Mouse (Mus musculus): Measurements from ENCODE around the gene Ccsap. TPM values are rescaled to one million over a fixed set of nuclear protein-coding genes. Genes with fewer than 3 reads are reported as not detected.

Ccsap gene
- 10 to 100 TPM; 62.6 to 74.7 TPM for total RNA-seq (2021)
- long read RNA-seq, experiment 1, transcript Ccsap-201 (3 exons, 2,390 nt): major isoform, 75 of 131 reads
- long read RNA-seq, experiment 1, transcript Ccsap-202 (4 exons, 2,673 nt): minor isoform, 45 of 131 reads
- long read RNA-seq, experiment 1, partial matches to known transcripts: 1 of 131 reads
- long read RNA-seq, experiment 1, other reads (novel, unspliced or antisense): 10 of 131 reads
- long read RNA-seq, experiment 2, transcript Ccsap-201 (3 exons, 2,390 nt): major isoform, 57 of 109 reads
- long read RNA-seq, experiment 2, transcript Ccsap-202 (4 exons, 2,673 nt): minor isoform, 41 of 109 reads
- long read RNA-seq, experiment 2, partial matches to known transcripts: 2 of 109 reads
- long read RNA-seq, experiment 2, other reads (novel, unspliced or antisense): 9 of 109 reads

DNA sequence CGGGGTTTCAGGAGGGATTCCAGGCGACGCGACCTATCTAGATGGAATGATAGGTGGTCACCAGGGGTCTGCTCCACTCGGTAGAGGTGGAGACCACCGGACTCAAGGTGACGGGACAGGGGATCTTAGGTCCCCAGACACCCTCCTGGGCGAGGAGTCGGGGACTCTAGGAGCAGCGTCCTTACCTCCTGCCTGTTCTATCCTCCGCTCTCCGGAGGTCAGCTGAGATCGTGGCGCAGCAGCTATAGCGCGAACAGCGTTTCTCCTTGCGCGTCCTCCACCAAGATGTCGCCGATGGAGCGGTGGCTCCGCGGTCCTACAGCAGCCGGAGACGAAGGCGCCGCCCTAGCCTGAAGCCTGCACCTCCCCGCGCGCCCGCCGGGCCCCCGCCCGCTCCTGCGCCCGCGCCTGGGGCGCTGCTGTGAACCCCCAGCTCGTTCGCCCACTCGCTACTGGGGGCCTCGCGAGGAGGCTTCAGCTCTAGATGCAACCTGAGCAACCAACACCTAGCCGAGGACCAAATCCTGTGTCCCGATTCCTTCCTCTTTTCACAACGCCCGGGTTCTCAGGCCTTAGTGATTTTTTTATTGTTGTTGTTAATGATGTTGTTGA, at the start of gene Ccsap:
Ccsap (minus strand) TSS at position 562 of the 612 bp plus-strand sequence.
- DNase-seq (ENCODE audit: low spot score in 2 of 2): peak; percentile 47 to 70

DNA sequence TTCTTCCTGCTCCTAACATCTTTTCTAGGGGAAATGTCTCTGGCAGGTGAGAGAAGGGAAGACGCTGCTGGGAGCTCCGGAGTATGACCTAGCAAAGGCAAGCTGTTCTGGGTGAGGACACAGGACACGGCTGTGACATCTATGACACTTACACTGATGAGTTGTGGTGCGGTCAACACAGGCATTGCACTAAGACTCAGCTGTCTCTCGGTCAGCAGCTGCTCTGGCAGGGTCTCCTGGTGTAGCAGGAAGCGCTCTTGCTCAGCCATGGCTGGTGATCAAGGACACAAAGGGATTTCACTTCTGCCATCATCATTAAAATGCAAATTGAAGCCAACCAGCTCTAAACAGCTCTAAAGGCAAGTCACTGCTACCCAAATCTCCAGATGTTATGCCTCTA, 47.6 kb upstream of the Ccsap start:
- no peak for DNase-seq (ENCODE audit: low spot score in 2 of 2)

DNA sequence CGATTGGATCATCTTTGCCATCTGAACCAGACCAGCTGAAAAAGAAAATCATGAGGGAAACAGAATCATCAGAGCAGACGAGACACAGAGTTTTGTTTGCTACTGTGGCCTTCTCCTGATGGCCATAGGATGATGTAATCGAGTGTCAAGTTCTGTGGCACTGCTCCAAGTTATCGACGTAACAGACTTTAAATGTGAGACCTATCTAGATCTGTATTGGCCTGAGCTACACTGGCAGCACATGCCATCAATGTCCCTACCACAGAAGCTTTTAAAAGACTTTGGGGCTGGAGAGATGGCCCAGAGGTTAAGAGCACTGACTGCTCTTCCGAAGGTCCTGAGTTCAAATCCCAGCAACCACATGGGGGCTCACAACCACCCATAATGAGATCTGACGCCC, 42.6 kb upstream of the Ccsap start:
- DNase-seq (ENCODE audit: low spot score in 2 of 2): no peak

DNA sequence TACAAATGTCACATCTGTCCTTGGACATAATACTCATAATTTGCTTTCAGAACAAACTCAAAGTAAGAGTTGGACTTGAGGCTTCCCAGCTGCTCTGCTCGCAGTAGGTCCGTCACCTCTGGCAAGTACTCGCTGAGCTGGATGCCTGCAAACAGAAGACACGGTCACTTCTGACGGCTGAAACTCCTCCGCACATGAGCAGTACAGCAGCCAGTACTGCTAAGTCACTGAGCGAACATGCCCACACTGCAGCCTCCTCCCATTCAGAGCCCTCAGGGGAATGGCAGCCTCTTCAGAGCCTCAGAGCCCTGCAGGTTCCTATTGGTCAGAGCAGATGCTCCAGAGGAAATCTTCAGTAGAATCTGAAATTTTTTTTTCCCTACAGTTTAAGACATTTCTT, 39.4 kb upstream of the Ccsap start:
- peak; percentile 44 to 55 for DNase-seq (ENCODE audit: low spot score in 2 of 2)

DNA sequence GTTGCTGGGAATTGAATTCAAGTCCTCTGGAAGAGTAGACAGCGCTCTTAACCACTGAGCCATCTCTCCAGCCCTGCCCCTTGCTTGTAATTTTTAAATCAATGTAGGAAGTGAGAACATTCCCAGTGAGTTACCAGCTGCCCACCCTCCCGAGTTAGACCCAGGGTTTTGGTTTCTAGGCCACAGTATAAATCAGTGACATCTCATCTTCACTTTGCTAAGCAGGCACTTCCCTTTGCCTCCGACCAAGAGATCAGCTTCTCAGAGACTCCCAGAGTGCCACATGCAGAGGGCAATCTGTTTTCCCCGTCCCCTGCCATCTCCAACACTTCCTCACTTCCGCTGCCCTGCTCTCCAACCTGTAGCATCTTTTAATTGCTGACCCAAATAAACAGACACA, 38.6 kb upstream of the Ccsap start:
- no peak for DNase-seq (ENCODE audit: low spot score in 2 of 2)

DNA sequence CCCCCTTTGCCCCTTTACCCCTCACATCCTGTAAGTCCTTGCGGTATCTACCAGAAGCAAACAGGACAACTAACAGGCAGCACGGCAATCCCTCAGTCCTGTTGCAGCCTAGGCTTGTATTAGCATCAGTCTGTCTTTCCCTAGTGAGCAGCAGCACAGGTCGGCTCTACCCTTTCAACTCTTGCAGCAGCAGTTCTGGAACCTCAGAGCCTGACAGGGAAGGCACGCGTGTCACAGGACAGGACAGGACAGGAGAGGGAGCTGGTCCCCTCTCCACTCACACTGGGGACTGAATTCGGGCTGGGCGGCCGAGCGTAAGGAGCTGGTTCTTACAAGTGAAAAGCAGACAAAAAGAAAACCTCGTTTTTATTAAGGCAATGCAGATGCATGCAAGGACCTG, 36.8 kb upstream of the Ccsap start:
- no peak for DNase-seq (ENCODE audit: low spot score in 2 of 2)

DNA sequence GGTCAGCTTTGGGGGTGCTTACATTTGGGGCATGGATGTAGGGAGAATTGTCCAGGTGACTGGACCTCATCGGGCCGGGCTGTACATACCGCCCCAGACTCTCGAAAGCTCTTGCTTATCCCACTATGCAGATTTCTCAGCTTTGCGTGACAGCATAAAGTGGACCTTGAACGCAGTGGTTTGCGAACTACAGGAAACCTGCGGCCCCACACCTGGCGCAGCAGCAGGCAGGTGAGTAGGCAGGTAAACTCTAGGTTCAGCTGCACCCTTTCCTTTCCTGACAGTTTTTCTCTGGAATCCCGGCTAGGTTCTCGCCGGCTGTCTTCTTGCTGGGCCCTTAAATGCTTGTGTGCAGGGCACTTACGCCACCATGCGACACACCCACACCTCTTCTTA, 36.4 kb upstream of the Ccsap start:
- DNase-seq (ENCODE audit: low spot score in 2 of 2): no peak

DNA sequence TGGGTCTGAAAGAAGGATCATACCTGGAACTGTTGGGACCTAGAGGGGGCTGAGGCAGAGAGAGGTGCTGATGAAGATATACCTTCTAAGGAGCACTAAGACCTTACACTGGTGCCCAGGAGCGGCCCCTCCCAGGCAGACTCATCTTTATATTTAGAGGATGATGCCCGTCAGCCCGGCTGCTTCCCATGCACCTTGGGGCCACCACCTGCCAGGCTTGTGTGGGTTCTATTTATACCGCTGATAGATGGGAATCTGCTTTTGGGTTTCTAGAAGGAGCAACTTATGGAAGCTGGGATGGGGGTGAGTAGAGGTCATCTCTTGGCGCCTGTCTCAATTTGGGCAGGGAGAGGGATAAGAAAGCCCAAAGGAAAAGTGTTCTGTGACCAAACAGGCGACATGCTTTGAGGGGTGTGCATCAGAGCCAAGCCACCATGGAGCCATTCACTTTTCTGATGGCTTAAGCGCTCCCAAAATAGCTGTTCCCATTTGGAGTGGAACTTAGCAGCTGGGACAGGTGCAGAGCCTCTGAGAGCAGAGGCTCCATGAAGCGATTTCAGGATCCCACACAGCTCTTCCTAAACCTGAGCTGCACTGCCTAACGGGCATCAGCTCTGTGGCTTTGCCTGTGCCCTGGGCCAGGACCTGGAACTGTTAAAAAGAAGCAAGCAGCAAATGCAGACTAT, 35.8 kb upstream of the Ccsap start:
- DNase-seq (ENCODE audit: low spot score in 2 of 2): no peak

DNA sequence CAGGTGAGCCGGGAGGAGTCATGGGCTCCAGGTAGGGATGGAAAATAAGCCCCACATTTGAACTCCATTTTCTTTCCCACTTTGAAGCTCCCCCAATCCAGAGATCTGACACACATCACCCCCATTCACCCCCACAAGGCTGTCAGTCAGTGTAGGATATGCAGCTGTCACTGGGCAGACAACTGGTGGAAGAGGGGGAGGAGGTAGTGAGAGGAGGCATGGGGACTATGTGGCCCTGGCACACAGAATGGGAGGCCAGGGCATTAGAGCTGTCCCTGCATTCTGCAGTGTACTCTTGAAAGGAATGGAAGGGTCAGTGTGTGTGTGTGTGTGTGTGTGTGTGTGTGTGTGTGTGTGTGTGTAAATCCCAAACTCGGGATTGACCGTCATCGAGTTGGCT, 35.2 kb upstream of the Ccsap start:
- DNase-seq (ENCODE audit: low spot score in 2 of 2): no peak

DNA sequence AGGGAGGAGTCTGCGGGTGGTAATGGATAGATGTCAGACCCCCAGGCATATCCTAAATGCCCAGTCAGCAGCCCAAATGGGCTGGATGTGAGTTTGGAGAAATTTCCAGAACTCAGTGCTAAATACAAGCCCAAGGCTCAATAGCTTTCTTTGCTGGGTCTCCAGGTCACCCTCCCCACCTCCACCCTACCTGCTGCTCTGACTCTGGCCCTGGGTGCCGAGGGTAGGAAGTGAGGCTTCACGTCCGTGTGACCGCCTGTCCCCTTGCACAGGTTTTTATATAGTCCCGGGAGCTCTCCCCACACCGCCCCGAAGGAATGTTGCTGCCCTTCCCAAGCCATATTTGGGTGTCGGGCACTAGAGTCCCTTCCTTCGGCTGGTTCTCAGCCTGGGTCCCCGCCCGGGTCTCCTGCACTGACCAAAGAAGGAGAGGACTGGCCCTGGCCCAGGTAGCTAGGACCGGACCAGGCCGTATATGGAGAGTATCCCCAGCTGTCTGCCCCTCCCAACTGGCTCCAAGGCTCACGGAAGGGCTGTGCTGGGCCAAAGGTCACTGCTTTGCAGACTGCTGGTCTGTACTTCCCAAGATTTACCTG, 34.6 kb upstream of the Ccsap start, which contains the start of gene Acta1:
Acta1 (minus strand) TSS at position 250 of the 596 bp plus-strand sequence.
- DNase-seq (ENCODE audit: low spot score in 2 of 2): no peak

DNA sequence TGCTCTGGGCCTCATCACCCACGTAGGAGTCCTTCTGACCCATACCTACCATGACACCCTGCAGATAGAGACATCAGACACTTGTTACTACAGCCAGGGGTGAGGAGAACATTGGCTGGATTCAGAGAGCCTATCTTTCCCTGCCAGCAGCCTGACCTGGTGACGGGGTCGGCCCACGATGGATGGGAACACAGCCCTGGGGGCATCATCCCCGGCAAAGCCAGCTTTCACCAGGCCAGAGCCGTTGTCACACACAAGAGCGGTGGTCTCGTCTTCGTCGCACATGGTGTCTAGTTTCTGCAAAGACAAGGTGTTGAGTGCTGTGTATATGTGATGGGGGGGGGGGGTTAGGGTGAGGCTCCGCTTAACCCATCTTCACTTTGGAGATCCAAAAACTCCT, 33.4 kb upstream of the Ccsap start:
- DNase-seq (ENCODE audit: low spot score in 2 of 2): no peak

DNA sequence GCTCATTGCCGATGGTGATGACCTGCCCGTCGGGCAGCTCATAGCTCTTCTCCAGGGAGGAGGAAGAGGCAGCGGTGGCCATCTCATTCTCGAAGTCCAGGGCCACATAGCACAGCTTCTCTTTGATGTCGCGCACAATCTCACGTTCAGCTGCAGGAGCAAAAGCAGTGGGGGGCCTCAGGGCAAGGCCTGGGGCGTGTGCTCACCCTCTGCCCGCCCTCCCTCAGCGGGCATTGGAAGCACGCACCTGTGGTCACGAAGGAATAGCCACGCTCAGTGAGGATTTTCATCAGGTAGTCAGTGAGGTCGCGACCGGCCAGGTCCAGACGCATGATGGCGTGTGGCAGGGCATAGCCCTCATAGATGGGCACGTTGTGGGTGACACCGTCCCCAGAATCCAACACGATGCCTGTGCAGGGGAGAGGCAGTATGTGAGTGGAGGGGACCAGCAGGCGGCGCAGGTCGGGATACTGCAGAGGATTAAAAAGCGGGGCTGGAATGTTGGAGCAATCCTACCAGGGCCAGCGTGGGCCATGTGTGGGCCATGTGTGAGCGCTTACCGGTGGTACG, 32.7 kb upstream of the Ccsap start:
- peak; percentile 29 to 31 for DNase-seq (ENCODE audit: low spot score in 2 of 2)

DNA sequence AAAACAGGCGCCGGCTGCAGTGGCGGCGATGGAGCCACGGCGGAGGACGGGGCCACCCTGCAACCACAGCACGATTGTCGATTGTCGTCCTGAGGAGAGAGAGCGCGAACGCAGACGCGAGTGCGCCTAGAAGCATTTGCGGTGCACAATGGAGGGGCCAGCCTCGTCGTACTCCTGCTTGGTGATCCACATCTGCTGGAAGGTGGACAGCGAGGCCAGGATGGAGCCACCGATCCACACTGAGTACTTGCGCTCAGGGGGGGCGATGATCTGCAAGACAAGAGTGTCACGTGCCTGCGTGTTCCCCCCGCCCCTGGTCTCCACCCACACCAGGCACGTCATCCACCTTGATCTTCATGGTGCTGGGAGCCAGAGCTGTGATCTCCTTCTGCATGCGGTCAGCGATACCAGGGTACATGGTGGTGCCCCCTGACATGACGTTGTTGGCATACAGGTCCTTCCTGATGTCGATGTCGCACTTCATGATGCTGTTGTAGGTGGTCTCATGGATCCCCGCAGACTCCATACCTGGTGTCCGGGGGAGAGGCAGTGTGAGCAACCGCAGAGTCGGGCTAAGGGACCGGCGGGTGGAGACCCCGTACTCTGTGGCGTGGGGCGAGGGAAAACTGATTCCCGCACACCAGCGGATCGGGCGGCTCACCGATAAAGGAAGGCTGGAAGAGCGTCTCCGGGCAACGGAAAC, 32.0 kb upstream of the Ccsap start:
- DNase-seq (ENCODE audit: low spot score in 2 of 2): peak; percentile 87

DNA sequence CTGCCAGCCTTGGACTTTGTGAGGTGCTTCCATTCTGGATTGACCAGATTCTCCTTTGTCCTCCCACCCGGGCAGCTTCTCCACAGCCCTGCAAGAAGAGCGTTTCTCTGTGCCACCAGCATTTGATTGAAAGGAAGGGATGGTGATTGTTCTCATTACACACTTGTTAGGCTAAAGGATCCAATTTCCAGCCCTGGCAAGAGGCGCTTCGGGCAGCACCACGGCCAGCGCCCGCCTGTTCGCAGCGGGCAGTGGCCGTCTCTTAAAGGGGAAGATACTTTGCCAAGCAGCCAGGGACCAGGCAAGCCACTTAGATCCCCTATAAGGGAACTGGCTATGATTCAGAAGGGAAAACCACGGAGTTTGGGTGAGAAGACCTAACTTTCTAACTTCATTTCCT, 31.3 kb upstream of the Ccsap start:
- DNase-seq (ENCODE audit: low spot score in 2 of 2): peak; percentile 31 to 37

DNA sequence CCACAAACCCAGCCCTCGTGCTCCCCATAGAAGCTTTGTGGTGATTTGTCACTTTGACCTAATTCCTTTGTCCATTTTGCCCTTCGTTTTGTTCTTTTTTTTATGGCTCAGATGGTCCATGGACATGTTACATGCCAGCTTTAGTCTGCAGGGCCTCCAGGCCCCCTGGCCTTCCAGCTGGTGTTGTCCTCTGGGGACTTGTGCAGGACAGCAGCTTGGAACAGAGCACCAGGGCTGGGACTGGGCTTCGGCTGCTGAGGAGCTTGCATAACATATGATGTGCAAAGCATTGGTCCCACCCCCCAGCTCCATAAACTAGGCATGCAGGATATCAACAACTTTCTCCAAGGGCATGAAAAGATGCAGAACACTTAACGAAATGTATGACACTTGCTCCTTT, 29.8 kb upstream of the Ccsap start:
- no peak for DNase-seq (ENCODE audit: low spot score in 2 of 2)

DNA sequence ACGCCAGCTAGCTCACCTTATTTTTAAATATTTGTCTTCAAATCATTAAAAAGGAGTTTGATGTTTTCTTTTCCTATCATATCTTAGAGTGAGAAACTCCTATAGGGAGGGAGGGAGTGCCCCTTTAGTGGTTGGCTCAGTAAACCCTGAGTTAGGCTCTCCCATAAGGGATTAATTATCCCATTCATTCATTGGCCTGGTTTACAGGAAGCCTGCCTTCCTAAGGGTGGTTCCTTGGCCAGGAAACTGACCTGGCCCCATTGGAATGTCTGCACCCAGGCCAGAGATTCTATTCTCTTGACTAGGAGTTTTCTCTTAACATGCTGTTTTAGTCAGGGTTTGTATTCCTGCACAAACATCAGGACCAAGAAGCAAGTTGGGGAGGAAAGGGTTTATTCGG, 27.9 kb upstream of the Ccsap start:
- DNase-seq (ENCODE audit: low spot score in 2 of 2): no peak

DNA sequence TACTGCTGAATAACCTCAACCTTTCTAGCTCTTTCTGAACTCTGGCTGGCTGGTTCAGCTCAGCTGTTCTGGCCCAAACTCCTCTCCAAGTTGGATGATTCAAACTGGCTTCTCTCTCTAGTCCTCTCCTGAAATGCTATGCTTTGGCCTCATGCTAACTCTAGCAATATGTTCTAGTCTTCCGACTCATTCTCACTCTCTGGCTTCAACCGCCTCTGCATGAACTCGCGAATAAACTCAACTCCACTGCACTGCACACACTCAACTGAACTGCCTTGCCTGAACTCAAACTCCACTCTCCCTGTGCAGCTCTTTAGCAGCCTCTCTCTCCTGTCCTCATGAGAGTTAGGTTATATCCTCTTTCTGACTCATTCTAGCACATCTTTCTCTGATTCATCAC, 27.2 kb upstream of the Ccsap start:
- no peak for DNase-seq (ENCODE audit: low spot score in 2 of 2)

DNA sequence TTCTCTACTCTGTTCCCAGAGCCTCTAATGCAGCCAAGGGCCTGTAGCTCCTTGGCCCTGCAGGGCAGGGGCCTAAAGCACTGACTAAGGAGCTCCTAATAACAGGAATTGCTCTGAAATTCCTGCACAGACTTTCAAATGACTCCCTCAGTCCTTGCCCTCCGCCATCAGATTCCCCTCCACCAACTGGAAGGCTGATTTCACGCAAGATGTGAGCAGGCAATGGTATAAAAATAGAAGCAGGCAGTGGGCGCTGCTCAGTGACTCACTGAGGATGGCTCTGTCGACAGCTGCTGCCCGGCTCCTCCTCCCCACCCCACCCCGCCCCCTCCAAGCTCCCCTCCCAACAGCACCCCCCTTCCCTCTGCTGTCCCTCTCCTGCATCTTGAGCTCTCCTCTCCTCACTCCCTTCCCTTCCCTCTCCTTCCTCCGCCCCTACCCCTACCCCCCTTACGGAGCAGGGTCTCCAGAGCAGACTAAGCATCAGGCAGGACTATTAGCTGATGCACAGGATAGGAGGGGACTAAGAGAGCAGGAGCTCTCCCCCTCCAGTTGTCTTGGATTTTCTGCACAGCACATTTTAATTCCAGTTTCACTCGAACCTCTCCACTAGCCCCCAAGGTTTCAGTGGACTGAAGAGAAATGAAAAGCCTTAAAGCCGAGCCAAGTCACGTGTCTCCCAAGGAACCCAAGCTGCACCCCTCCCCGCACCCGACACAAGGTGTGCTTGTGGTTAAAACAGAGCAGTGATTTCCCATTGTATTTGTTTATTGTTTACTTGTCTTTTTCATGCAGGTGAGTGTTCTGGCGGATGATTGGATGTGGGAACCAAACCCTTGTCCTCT, 24.9 kb upstream of the Ccsap start:
- DNase-seq (ENCODE audit: low spot score in 2 of 2): peak; percentile 73 to 83

DNA sequence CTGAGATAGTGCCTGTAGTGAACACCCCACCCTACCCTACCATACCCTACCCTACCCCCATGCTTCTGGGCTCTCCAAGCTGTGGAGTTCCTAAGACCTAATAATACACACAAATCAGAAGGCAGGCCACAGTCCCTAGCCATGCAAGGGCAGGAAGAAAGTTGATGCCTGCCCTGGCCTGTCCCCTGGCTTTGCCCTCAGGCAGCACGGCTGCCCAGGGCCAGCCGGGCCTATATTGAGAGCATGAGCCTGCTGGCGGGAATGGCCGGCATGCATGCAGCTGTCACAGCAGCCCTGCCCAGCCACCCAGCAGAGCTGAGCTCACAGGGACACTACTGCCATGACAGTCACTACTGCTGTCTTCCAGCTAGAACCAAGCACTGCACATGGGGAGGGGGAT, 23.1 kb upstream of the Ccsap start:
- DNase-seq (ENCODE audit: low spot score in 2 of 2): no peak

DNA sequence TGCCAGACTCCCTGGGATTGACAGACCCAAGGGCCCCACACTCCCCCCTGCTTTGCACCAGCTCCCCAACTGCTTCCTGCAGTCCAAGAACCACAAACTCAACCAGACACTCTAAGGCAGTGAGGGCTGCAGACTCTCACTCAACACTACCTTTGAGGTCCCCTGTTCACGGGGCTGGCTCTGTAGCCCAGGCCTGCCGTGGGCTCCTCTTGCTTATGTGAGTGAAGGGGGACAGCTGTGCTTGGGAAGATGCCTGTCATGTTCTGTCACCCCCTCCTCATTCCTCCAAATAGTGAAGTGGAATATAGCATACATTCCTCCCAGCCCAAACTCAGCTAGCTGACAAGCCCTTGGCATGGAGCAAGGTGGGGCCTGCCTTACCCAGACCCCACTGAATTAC, 22.4 kb upstream of the Ccsap start:
- DNase-seq (ENCODE audit: low spot score in 2 of 2): no peak
